Mouse (Mus musculus) stomach, postnatal 0 days (tissue): ENCODE results near the gene Phactr1. TPM values are rescaled to one million over a fixed set of nuclear protein-coding genes. Genes with fewer than 3 reads are reported as not detected.
A peak's percentile ranks its signal among the peaks of the same experiment; 100 is the strongest.

Experiments used
- ATAC-seq: fragments of 200-750 bp; cut with Nextera tagmentation; 2 replicates; pipeline ENCODE4 v1.8.0; 2017; ENCODE audit not compliant: low FRiP score, low TSS enrichment
- DNase-seq: peaks from one replicate; pipeline ENCODE4 v3.0.0-alpha.2; 2016; ENCODE audit warnings: low spot score
- H3K27ac ChIP-seq: fragments of 300-500 bp; sonication (generic); replicated peaks from 2 replicates; pipeline ENCODE4 v1.5.1; 2014; ENCODE audit warnings: mild to moderate bottlenecking, control low read depth
- H3K27me3 ChIP-seq: fragments of 300-500 bp; sonication (generic); 2 replicates; pipeline ENCODE4 v1.6.1; 2014; ENCODE audit warnings: low read length; ENCODE audit not compliant: control insufficient read depth, insufficient read depth
- H3K36me3 ChIP-seq: fragments of 300-500 bp; sonication (generic); 2 replicates; pipeline ENCODE4 v1.6.1; 2014; ENCODE audit warnings: low read length, mixed read lengths; ENCODE audit not compliant: control insufficient read depth, insufficient read depth
- H3K4me1 ChIP-seq: fragments of 300-500 bp; sonication (generic); replicated peaks from 2 replicates; pipeline ENCODE4 v1.6.1; 2014; ENCODE audit warnings: antibody characterized with exemption; ENCODE audit not compliant: control insufficient read depth, insufficient read depth
- H3K4me2 ChIP-seq: fragments of 300-500 bp; sonication (generic); replicated peaks from 2 replicates; pipeline ENCODE4 v1.6.1; 2014; ENCODE audit warnings: low read depth, mild to moderate bottlenecking, control low read depth, moderate library complexity
- H3K4me3 ChIP-seq: fragments of 300-500 bp; sonication (generic); 2 replicates; pipeline ENCODE4 v1.5.1; 2014; ENCODE audit warnings: low read depth, low read length, control low read depth
- H3K9ac ChIP-seq: fragments of 300-500 bp; sonication (generic); 2 replicates; pipeline ENCODE4 v1.6.1; 2014; ENCODE audit warnings: mild to moderate bottlenecking, low read length, control low read depth, mixed read lengths
- H3K9me3 ChIP-seq: fragments of 300-500 bp; sonication (generic); 2 replicates; pipeline ENCODE4 v1.6.1; 2016; ENCODE audit warnings: low read length; ENCODE audit not compliant: control insufficient read depth
- CTCF ChIP-seq: IDR thresholded peaks from 2 replicates; pipeline ENCODE4 v1.5.1; 2016; ENCODE audit warnings: antibody characterized with exemption, low read depth, mild to moderate bottlenecking, moderate library complexity
- EP300 ChIP-seq: optimal IDR thresholded peaks from 2 replicates; pipeline ENCODE3; 2016; ENCODE audit warnings: antibody characterized with exemption
- WGBS: fragments of 180-500 bp; shearing (Covaris S2); extraction: QIAGEN DNeasy Blood & Tissue Kit; methylation state at CpG from one replicate; pipeline ENCODE4 v1.1.7; 2014; 5-methylcytosine and 5-hydroxymethylcytosine counted together
- polyA plus RNA-seq: library from polyadenylated mRNA; unstranded; fragments of >200 nt; fragmentation: Nextera tagmentation; extraction: Ambion mirVana; gene quantifications from 2 replicates; pipeline ENCODE4 v1.2.1, GENCODE M21; 2015

The Phactr1 gene
- polyA plus RNA-seq, 1 experiment from 2014 or later, result 5.6 TPM

DNA sequence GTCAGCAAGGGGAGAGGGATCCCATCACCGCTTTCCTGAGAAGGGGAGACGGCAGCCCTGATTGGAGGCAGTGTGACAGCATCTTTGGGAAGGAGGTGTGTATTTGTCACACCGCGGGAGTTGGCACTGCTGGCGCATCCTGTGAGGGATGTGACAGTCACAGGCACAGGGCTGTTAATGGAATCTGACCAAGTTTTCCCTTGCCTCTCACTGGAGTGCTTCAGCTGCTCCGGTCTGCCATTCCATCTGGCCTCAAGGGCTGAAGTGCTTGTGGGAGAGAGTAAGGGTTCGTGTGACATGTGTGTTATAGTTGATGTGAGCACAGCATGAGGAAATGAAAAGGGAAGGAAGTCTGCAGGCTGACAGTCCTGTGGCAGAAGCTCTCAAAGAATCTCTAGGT, 431.9 kb downstream of the Phactr1 start:
- ATAC-seq (no peak), DNase-seq (no peak)
- Histone ChIP-seq H3K4me2 (no peak overlapping the region), H3K4me3 (no peak overlapping the region), H3K9me3 (no peaks in the 10 kb centered on the region), H3K9ac (no peak overlapping the region), H3K4me1 (no peaks in the 10 kb centered on the region), H3K27ac (no peak overlapping the region), H3K27me3 (no peaks in the 10 kb centered on the region), H3K36me3 (no peaks in the 10 kb centered on the region)
- 69% methylated on average over 7 of the region's 7 CpGs for WGBS
- TF ChIP-seq EP300 (no peak), CTCF (no peak)

DNA sequence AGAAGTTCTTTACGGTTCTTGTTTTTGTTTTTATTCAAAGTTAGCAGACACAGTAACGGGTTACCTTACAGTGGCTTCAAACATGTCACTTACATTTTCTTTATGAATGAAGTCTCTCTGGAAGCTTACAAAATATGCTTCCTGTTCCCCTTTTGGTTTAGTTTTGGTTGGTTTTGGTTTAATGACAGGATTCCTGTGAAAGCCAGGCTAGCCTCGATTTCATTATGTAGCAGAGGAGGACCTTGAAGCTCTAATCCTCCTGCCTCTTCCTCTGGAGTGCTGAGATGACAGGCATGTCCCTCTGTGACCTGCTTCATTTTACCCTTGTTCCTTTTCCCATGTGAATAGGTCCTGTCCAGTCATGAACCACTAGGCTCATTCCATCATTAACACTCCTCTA, 432.3 kb downstream of the Phactr1 start:
- TF ChIP-seq CTCF, result no peak
- no peak for TF ChIP-seq EP300
- Histone ChIP-seq H3K4me3 (no peak overlapping the region), H3K27me3 (no peaks in the 10 kb centered on the region), H3K9ac (no peak overlapping the region), H3K36me3 (no peaks in the 10 kb centered on the region), H3K27ac (no peak overlapping the region), H3K4me2 (no peak overlapping the region), H3K9me3 (no peaks in the 10 kb centered on the region), H3K4me1 (no peaks in the 10 kb centered on the region)
- WGBS, result 80% methylated on average over 3 of the region's 3 CpGs
- DNase-seq (no peak), ATAC-seq (no peak)

DNA sequence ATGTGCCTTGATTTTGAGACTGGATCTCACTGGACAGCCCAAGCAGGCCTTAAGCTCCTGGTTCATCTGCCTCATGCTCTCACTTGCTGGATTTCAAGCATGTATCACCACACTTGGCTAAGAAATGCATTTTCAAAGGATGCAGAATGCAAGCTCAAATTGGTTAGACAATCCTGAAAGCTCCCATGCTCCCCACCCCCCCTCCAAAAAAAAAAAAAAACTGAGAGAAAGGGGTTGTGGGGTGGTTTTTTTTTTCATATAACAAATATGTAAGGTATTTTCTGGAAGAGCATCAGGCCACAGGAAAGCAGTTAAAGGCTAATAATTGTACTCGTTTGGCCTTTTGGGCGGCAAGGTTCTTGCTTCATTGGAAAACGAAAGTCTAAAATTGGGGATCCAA, 432.7 kb downstream of the Phactr1 start:
- H3K36me3 ChIP-seq, result no peaks in the 10 kb centered on the region
- DNase-seq, result no peak
- H3K4me1 ChIP-seq, result no peaks in the 10 kb centered on the region
- no peaks in the 10 kb centered on the region for H3K9me3 ChIP-seq
- no peak overlapping the region for H3K4me2 ChIP-seq
- TF ChIP-seq CTCF (no peak), EP300 (no peak)
- H3K4me3 ChIP-seq, result no peak overlapping the region
- no peak for ATAC-seq
- no peaks in the 10 kb centered on the region for H3K27me3 ChIP-seq
- 92% methylated on average over 3 of the region's 3 CpGs for WGBS
- H3K9ac ChIP-seq, result no peak overlapping the region
- H3K27ac ChIP-seq, result no peak overlapping the region

DNA sequence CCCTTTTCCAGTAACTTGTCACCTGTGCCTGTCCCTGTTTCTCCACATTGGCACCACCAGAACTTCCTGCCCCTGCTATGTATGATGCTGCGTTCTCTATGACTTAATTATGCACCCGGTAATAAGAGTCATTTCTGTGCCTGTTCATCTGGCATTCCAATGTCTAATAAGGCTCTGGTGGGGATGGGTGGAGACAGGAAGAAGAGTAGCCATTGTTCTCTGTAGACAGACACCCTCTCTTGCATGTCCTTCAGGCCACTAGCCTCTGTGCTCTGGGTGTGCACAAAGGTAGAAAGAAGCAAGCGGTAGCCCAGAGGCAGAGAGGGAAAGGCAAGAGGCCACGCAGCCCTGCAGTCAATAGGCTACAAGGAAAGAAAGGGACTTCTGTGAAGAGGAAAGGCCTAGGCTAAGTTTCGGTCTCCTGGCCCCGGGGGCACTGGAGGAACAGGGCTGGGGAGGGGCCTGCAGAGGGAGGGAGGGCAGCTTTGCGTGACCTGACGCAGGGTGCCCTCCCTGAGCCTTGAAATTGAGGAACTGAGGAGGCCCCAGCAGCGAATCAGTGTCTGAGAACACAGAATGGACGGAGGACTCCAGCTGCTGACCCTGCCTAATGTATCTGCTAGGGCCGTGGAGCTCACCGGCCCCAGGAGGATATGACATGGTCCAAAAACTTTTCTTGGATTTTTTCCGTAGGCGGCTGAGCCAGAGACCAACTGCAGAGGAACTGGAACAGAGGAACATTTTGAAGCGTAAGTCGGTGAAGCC, 442.1 kb downstream of the Phactr1 start:
- no peaks in the 10 kb centered on the region for H3K36me3 ChIP-seq
- no peak for ATAC-seq
- no peaks in the 10 kb centered on the region for H3K27me3 ChIP-seq
- H3K9me3 ChIP-seq, result no peaks in the 10 kb centered on the region
- no peak overlapping the region for H3K4me3 ChIP-seq
- no peak for DNase-seq
- H3K4me1 ChIP-seq, result no peaks in the 10 kb centered on the region
- TF ChIP-seq CTCF (no peak), EP300 (no peak)
- no peak overlapping the region for H3K9ac ChIP-seq
- no peak overlapping the region for H3K4me2 ChIP-seq
- WGBS, result 77% methylated on average over 16 of the region's 16 CpGs
- no peak overlapping the region for H3K27ac ChIP-seq

DNA sequence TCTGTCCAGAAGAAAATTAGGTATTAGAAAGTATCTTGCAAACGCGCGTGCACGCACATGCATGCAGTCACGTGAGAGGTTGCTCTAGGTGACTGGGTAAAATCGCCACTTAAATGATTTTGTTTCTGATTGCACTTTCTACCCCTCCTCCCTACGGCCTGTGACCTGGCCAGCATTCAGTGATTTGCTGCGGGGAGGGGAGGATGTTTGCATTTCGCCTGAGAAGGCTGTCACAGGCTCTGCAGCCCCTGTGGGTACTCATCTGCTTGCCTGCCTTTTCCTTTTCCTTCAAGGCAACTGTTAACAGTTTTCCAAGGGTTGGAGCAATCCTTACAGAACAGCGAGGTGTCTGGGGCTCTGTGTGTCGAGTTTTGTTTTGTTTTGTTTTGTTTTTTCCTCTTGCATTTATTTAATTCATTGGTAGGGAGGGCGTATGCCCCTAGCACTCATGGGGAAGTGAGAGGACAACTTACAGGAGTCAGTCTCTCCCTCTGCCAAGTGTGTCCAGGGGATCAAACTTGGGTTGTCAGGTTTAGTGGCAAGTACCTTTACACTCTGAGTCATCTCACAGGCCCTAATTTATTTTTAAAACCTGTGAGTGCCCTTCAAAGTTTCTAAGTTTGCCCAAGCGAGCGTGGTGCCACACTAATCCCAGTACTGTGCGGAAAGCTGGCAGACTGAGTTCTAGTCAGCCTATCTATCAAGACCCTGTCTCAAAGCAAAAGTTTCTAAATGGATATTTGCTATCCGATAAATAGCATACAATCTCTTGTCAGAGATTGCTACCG, 443.7 kb downstream of the Phactr1 start:
- DNase-seq (no peak), ATAC-seq (no peak)
- no peaks in the 10 kb centered on the region for H3K9me3 ChIP-seq
- 31% methylated on average over 17 of the region's 17 CpGs for WGBS
- H3K36me3 ChIP-seq, result no peaks in the 10 kb centered on the region
- no peaks in the 10 kb centered on the region for H3K27me3 ChIP-seq
- H3K4me3 ChIP-seq, result no peak overlapping the region
- H3K4me2 ChIP-seq, result peak overlapping the region; percentile 27; the same call in 1 of the 2 replicates
- TF ChIP-seq CTCF (no peak), EP300 (no peak)
- no peak overlapping the region for H3K27ac ChIP-seq
- no peaks in the 10 kb centered on the region for H3K4me1 ChIP-seq
- no peak overlapping the region for H3K9ac ChIP-seq

DNA sequence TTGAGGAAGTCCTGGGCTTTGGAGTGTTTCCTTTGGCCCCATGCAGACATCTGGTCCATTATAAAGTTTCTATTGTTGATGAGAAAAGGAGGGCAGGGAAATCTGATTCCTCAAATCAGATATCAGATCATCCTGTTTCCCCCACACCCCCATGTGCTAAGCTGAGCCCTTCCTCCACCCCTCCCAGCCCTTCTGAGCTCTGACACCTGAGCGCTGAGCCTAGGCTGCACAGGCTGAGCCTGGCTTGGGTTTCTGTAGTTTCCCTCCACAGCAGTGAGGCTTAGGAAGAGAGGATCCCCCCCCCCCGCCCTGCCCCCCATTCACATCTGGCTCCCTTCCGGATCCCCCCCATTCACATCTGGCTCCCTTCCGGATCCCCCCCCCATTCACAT, 444.3 kb downstream of the Phactr1 start:
- no peaks in the 10 kb centered on the region for H3K9me3 ChIP-seq
- no peak overlapping the region for H3K27ac ChIP-seq
- H3K4me2 ChIP-seq, result no peak overlapping the region
- no peak overlapping the region for H3K4me3 ChIP-seq
- no peak overlapping the region for H3K9ac ChIP-seq
- no peak for DNase-seq
- WGBS, result 30% methylated on average over 4 of the region's 4 CpGs
- H3K36me3 ChIP-seq, result no peaks in the 10 kb centered on the region
- ATAC-seq, result no peak
- H3K4me1 ChIP-seq, result no peaks in the 10 kb centered on the region
- TF ChIP-seq EP300 (no peak), CTCF (no peak)
- no peaks in the 10 kb centered on the region for H3K27me3 ChIP-seq
